Comparison of ENCODE assay signal across 17 mouse cellular contexts in genomic region chr5:73198690-73199089, GRCm38 (mm10). TPM values are rescaled to one million over a fixed set of nuclear protein-coding genes. Genes with fewer than 3 reads are reported as not detected.
DNase-seq lines count a peak whose midpoint lies in the region; ATAC-seq and TF ChIP-seq lines count a peak whose summit lies in the region.
"Had no signal": no experiment of that assay in that cellular context is flagged by ENCODE, and none has a peak within 500 bp of the region (broad histone marks: within the 10 kb centered on the region; RNA-seq: fewer than 3 reads in every experiment).

No protein-coding gene starts in this region.

- H3K27ac ChIP-seq in gastrocnemius, adult 2 months: no peak overlapping the region
- no peak overlapping the region for H3K27ac ChIP-seq in liver, embryonic 14.5 days
- H3K27ac ChIP-seq in liver, embryonic 12.5 days: no peak overlapping the region
- no peak overlapping the region for H3K27ac ChIP-seq in hindbrain, embryonic 14.5 days
- H3K27ac ChIP-seq: forebrain, embryonic 10.5 days; heart, embryonic 10.5 days; limb, embryonic 10.5 days; midbrain, embryonic 10.5 days; stomach, embryonic 15.5 days had no signal

- peak; percentile 38 for TF ChIP-seq CTCF in gastrocnemius, adult 2 months (IDR thresholded peaks at IDR 0.05)
- peak; percentile 71 for TF ChIP-seq CTCF in liver, embryonic 14.5 days (IDR thresholded peaks at IDR 0.05; ENCODE audit: low read depth)

- H3K9ac ChIP-seq in liver, embryonic 14.5 days (replicated peaks): no peak overlapping the region
- no peak overlapping the region for H3K9ac ChIP-seq in liver, embryonic 12.5 days
- no peak overlapping the region for H3K9ac ChIP-seq in hindbrain, embryonic 14.5 days
- H3K9ac ChIP-seq: stomach, embryonic 15.5 days had no signal

- DNase-seq in gastrocnemius, adult 2 months: no peak
- no peak for DNase-seq in gastrocnemius, postnatal 4 days (ENCODE audit: low spot score in 2 of 2)
- DNase-seq in liver, embryonic 14.5 days (ENCODE audit: low read depth in 3 of 3, low spot score in 3 of 3): no peak
- DNase-seq in A20 (ENCODE audit: low read depth, low spot score) (peak; percentile 22), ZHBTc4 (ENCODE audit: low read depth, low spot score) (peak; percentile 66)
- no peak for DNase-seq in T-cell, adult 2 months (ENCODE audit: low spot score)
- DNase-seq in hindbrain, embryonic 14.5 days (ENCODE audit: low spot score): no peak
- DNase-seq: cerebellum, adult 9-10 months; kidney, adult 8-10 months; lung, postnatal 10 days; right cerebral cortex, postnatal 25 days had no signal

- WGBS in liver, embryonic 14.5 days (ENCODE audit: insufficient replicate concordance): 88% methylated on average over 5 of the region's 5 CpGs
- WGBS in liver, embryonic 12.5 days (ENCODE audit: insufficient replicate concordance): 91% methylated on average over 5 of the region's 5 CpGs
- WGBS in hindbrain, embryonic 14.5 days: 95% methylated on average over 5 of the region's 5 CpGs

- H3K27me3 ChIP-seq in liver, embryonic 14.5 days (ENCODE audit: control insufficient read depth, insufficient read depth, low read length): no peaks in the 10 kb centered on the region
- H3K27me3 ChIP-seq in liver, embryonic 12.5 days (replicated peaks): no peaks in the 10 kb centered on the region
- H3K27me3 ChIP-seq in hindbrain, embryonic 14.5 days (ENCODE audit: control insufficient read depth, insufficient read depth, low read length): no peaks in the 10 kb centered on the region
- H3K27me3 ChIP-seq: stomach, embryonic 15.5 days had no signal

- H3K4me2 ChIP-seq in liver, embryonic 14.5 days (ENCODE audit: low read depth): no peak overlapping the region
- H3K4me2 ChIP-seq in liver, embryonic 12.5 days: no peak overlapping the region
- H3K4me2 ChIP-seq in hindbrain, embryonic 14.5 days (replicated peaks): no peak overlapping the region
- H3K4me2 ChIP-seq: stomach, embryonic 15.5 days had no signal

- no peak for ATAC-seq in liver, embryonic 14.5 days (ENCODE audit: insufficient read depth)
- ATAC-seq in liver, embryonic 12.5 days: no peak
- ATAC-seq in hindbrain, embryonic 14.5 days (ENCODE audit: low FRiP score): no peak

- no peak for TF ChIP-seq EP300 in liver, embryonic 14.5 days (IDR thresholded peaks at IDR 0.05; ENCODE audit: low read depth)

- no peaks in the 10 kb centered on the region; the same call in 1 of the 2 replicates for H3K9me3 ChIP-seq in liver, embryonic 14.5 days (ENCODE audit: control insufficient read depth, low read length)
- no peaks in the 10 kb centered on the region for H3K9me3 ChIP-seq in liver, embryonic 12.5 days (replicated peaks)
- no peaks in the 10 kb centered on the region for H3K9me3 ChIP-seq in hindbrain, embryonic 14.5 days (ENCODE audit: control insufficient read depth, low read length)
- H3K9me3 ChIP-seq: heart, embryonic 10.5 days; limb, embryonic 10.5 days; stomach, embryonic 15.5 days had no signal

- intact Hi-C loops in gastrocnemius, adult 2 months (cut with DNase I): no loop called here

- H3K36me3 ChIP-seq in liver, embryonic 14.5 days (replicated peaks; ENCODE audit: control insufficient read depth, insufficient read depth, low read depth): no peaks in the 10 kb centered on the region
- no peaks in the 10 kb centered on the region; the same call in 1 of the 2 replicates for H3K36me3 ChIP-seq in liver, embryonic 12.5 days
- H3K36me3 ChIP-seq in hindbrain, embryonic 14.5 days (replicated peaks; ENCODE audit: control insufficient read depth, insufficient read depth): no peaks in the 10 kb centered on the region
- H3K36me3 ChIP-seq: stomach, embryonic 15.5 days had no signal

- H3K4me3 ChIP-seq in gastrocnemius, adult 2 months: no peak overlapping the region
- no peak overlapping the region for H3K4me3 ChIP-seq in liver, embryonic 14.5 days (ENCODE audit: insufficient read depth in 1 of 2, low read depth in 2 of 2, low read length in 2 of 2)
- no peak overlapping the region for H3K4me3 ChIP-seq in liver, embryonic 12.5 days
- H3K4me3 ChIP-seq in hindbrain, embryonic 14.5 days (replicated peaks; ENCODE audit: low read length): no peak overlapping the region
- H3K4me3 ChIP-seq: forebrain, embryonic 10.5 days; heart, embryonic 10.5 days; limb, embryonic 10.5 days; midbrain, embryonic 10.5 days; stomach, embryonic 15.5 days had no signal

- H3K4me1 ChIP-seq in liver, embryonic 14.5 days (replicated peaks; ENCODE audit: control insufficient read depth in 2 of 2, insufficient read depth in 2 of 2, low read length in 1 of 2): peaks cover 19 to 26% of the 10 kb centered on the region in 2 experiments
- peaks cover 52% of the 10 kb centered on the region for H3K4me1 ChIP-seq in liver, embryonic 12.5 days
- H3K4me1 ChIP-seq in hindbrain, embryonic 14.5 days (replicated peaks; ENCODE audit: control insufficient read depth, insufficient read depth, low read length): no peaks in the 10 kb centered on the region

RNA-seq across cellular contexts. Expression of gene Fryl, which starts 57.7 kb away (rescaled TPM):
- 10 to 100 TPM; 14.6 to 23.5 TPM for total RNA-seq in gastrocnemius, adult 2 months (2021)
- 10 to 100 TPM; 33.7 to 35.8 TPM for total RNA-seq in gastrocnemius, postnatal 4 days (2021)
- polyA plus RNA-seq in liver, embryonic 14.5 days (2012; rRNA removed): 15.4 and 22.1 TPM in 2 replicates
- 41.8 and 46.7 TPM in 2 replicates for polyA plus RNA-seq in liver, embryonic 14.5 days (2014; fragmentation: Nextera tagmentation; extraction: Ambion mirVana)
- polyA plus RNA-seq in liver, embryonic 12.5 days (2016; fragmentation: Nextera tagmentation; extraction: Ambion mirVana): 46.3 and 50.6 TPM in 2 replicates
- polyA plus RNA-seq in hindbrain, embryonic 14.5 days (2014; fragmentation: Nextera tagmentation; extraction: Ambion mirVana): 40.7 and 45.2 TPM in 2 replicates

Comparison
In these comparisons a context has a peak if more than half of its experiments do, and no peak if none do; other contexts are left out.
1. DNase-seq: peak in A20 (single experiment) and ZHBTc4 (single experiment); none in gastrocnemius, adult 2 months (single experiment), gastrocnemius, postnatal 4 days (0 of 2), liver, embryonic 14.5 days (0 of 3), T-cell, adult 2 months (single experiment) and hindbrain, embryonic 14.5 days (single experiment).